Mouse (Mus musculus) heart, adult 8-10 months (tissue): ENCODE results near the gene Lrrc8a. TPM values are rescaled to one million over a fixed set of nuclear protein-coding genes. Genes with fewer than 3 reads are reported as not detected.

ENCODE experiments used
- DNase-seq: peaks from one replicate; pipeline ENCODE4 v3.0.0; 2022; ENCODE audit warnings: low spot score
- total RNA-seq, 4 experiments: library from RNA; stranded (reverse); gene quantifications; 2 replicates each; pipeline ENCODE4 v1.2.4; 2022

The Lrrc8a gene
- total RNA-seq, 4 experiments from 2014 or later, result 50.2 to 66.4 (median 61.0) TPM

DNA sequence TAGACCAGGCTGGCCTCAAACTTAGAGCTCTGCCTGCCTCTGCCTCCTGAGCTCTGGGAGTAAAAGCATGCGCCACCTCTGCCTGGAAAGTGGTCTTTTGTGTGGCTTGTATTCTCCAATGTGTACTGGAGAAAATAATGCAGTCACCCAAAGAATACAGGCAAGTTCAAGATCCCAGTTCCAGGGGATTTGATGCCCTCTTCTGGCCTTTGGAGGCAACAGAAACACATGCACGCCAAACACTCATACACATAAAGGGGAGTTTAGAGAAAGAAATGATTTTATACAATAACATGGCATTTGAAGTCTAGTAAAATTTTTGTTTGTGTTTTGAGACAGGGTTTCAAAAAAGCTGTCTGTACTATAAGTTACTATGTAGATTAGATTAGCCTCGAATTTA, 62.0 kb downstream of the Lrrc8a start:
- DNase-seq, result no peak

GRCm38 (mm10) chr2:30299966-30300365, 62.5 kb downstream of the Lrrc8a start:
- DNase-seq, result no peak

- no peak for DNase-seq
Measured at GRCm38 (mm10) chr2:30306087-30306486, 68.6 kb downstream of the Lrrc8a start.

DNA sequence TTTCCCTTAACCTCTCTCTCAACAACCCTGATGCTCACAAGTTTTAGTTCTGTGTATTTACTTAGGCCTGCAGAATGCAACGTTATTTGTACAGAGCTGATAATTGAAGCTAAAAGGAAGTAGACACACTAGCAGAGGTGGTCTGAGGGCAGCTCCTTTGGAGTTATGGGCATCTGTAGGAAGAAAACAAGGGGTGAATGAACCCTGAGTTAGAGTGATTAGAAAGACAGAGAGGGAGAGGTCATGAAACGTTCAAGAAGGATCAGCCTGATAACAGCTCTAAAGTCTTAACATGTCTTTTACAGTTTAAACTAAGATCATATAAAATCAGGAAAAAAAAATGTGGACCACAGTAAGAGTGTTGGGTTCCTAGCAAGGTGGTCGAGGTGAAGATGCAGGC, 71.8 kb downstream of the Lrrc8a start:
- DNase-seq, result no peak

DNA sequence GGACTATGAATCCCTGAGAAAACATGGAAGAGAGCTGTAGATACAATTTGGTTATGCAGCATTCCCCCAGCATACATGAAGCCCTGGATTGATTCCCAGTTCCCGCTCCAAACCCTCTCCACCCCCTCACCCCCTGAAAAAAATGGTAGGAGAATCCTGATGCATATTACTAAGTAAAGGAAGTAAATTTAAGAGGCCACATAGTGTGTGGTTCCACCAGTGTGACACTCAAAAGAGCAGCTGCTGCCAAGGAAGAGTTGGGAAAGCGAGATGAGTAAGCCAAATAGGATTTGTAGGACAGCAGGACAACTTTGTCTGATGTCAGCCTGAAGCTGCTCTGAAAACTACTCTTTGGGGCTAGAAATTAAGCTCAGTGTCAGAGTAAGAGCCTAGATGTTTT, 74.0 kb downstream of the Lrrc8a start:
- no peak for DNase-seq

Other genes with a start within 250 kb of the Lrrc8a start
- 1 to 10 TPM; 6.5 to 9.2 (median 7.8) TPM for gene Wdr34, start 188.8 kb upstream of the Lrrc8a start, total RNA-seq
- gene Set, start 180.3 kb upstream of the Lrrc8a start, total RNA-seq, result 100 to 1,000 TPM in 2 of 4 experiments, 10 to 100 TPM in 2; 98.3 to 109 (median 100) TPM
- gene Pkn3, start 160.0 kb upstream of the Lrrc8a start, total RNA-seq, result 10 to 100 TPM in 2 of 4 experiments, 1 to 10 TPM in 2; 9.0 to 11.2 (median 10.1) TPM
- 1 to 10 TPM; 2.3 to 4.1 (median 3.6) TPM for gene Zdhhc12, start 144.1 kb upstream of the Lrrc8a start, total RNA-seq
- 10 to 100 TPM; 24.9 to 27.6 (median 25.8) TPM for gene Zer1, start 113.1 kb upstream of the Lrrc8a start, total RNA-seq
- 10 to 100 TPM; 14.8 to 19.9 (median 17.6) TPM for gene Tbc1d13, start 104.0 kb upstream of the Lrrc8a start, total RNA-seq
- 100 to 1,000 TPM in 1 of 4 experiments, 10 to 100 TPM in 3; 93.9 to 101 (median 96.8) TPM for gene Endog, start 66.2 kb upstream of the Lrrc8a start, total RNA-seq
- gene Spout1, start 59.3 kb upstream of the Lrrc8a start, total RNA-seq, result 1 to 10 TPM; 5.3 to 6.3 (median 6.0) TPM
- gene Kyat1, start 31.9 kb upstream of the Lrrc8a start, total RNA-seq, result 10 to 100 TPM; 32.6 to 36.9 (median 34.7) TPM
- gene Gm28035, start 2.9 kb downstream of the Lrrc8a start, total RNA-seq, result 1 to 10 TPM; 1.8 to 6.1 (median 3.6) TPM
- 100 to 1,000 TPM in 3 of 4 experiments, 10 to 100 TPM in 1; 97.7 to 135 (median 112) TPM for gene Phyhd1, start 28.5 kb downstream of the Lrrc8a start, total RNA-seq
- 1 to 10 TPM in 2 of 4 experiments, not detected in 2; 1.3 to 3.7 TPM for gene Gm28038, start 43.3 kb downstream of the Lrrc8a start, total RNA-seq
- gene Dolk, start 48.6 kb downstream of the Lrrc8a start, total RNA-seq, result 10 to 100 TPM; 20.8 to 25.2 (median 24.1) TPM
- 10 to 100 TPM; 15.3 to 19.8 (median 16.4) TPM for gene Nup188, start 48.7 kb downstream of the Lrrc8a start, total RNA-seq
- 10 to 100 TPM; 37.2 to 45.5 (median 41.6) TPM for gene Sh3glb2, start 121.6 kb downstream of the Lrrc8a start, total RNA-seq
- gene Miga2, start 126.5 kb downstream of the Lrrc8a start, total RNA-seq, result 10 to 100 TPM; 66.5 to 76.0 (median 71.4) TPM
- 1 to 10 TPM; 5.7 to 9.8 (median 7.9) TPM for gene Dolpp1, start 154.5 kb downstream of the Lrrc8a start, total RNA-seq
- gene Crat, start 178.1 kb downstream of the Lrrc8a start, total RNA-seq, result 100 to 1,000 TPM; 490 to 636 (median 559) TPM
- 100 to 1,000 TPM in 1 of 4 experiments, 10 to 100 TPM in 3; 74.6 to 100 (median 83.0) TPM for gene Ptpa, start 178.3 kb downstream of the Lrrc8a start, total RNA-seq
- gene Ier5l, start 236.5 kb downstream of the Lrrc8a start, total RNA-seq, result 1 to 10 TPM; 2.4 to 5.0 (median 4.3) TPM